Mouse (Mus musculus): ENCODE results near the gene Bclaf1. TPM values are rescaled to one million over a fixed set of nuclear protein-coding genes. Genes with fewer than 3 reads are reported as not detected.

The Bclaf1 gene
- polyA plus RNA-seq, 1 experiment, result 19.2 TPM

DNA sequence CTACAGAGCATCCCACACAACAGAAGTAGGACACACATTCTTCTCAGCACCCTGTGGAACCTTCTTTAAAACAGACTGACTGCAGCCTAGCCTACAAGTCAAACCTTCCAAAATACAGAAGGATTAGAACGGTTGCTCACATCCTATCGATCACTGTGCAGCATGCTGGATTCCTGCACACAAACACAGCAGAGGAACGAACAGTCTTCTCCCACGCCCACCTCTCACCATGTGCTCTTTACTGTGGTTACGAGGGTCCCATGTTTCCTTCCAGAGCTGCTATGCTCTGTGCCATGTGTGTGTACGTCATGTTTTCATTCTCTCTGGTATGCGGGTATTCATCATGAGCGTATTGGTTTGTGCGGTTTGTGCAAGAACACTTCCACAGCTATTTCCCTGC, 65.4 kb downstream of the Bclaf1 start:
- H3ac ChIP-seq (ENCODE audit: control insufficient read depth, insufficient read length, low read depth), result no peak overlapping the region
- no peak for TF ChIP-seq MYOD1 (IDR thresholded peaks at IDR 0.05; ENCODE audit: control insufficient read depth, insufficient read length, low read depth)
- H3K4me3 ChIP-seq (ENCODE audit: insufficient read depth, poor library complexity, severe bottlenecking), result no peak overlapping the region
- no peaks in the 10 kb centered on the region for H3K27me3 ChIP-seq (ENCODE audit: control insufficient read depth, insufficient read depth, insufficient read length)
- H3K36me3 ChIP-seq (ENCODE audit: control insufficient read depth, insufficient read depth), result no peaks in the 10 kb centered on the region
- H3K79me2 ChIP-seq (ENCODE audit: control insufficient read depth, insufficient read depth), result no peaks in the 10 kb centered on the region
- no peaks in the 10 kb centered on the region for H3K79me3 ChIP-seq (ENCODE audit: low read depth)

DNA sequence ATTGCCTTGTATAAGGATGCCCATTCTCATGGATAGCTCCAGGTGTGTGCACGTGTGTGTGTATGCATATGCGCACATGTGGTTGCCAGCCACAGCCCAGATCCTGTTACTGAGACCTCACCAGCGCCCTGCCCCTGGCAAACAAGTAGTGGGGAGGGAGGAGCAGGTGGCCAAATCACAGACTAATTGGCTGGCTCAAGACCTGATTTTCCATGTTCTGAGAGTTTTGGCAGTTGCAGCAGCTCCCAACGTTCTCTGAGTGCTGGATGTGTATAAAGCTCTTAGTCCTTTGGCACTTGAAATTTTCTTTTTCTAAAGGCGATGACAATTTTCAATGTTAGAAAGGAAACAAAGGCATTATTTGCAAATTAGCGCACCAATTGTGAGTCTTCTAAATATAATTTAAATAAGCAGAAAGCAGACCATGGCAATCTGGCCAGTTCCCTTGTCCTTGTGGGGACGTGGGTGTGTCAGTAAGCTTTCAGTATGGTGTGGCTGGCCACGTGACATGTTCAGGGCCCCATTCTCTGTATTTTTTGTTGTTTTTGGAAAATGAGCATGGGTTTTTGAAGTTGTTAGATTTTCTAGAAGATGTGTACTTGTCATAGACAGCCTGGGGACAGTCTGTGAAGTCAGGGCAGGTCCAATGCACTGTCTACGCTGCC, 66.9 kb downstream of the Bclaf1 start:
- no peak overlapping the region for H3ac ChIP-seq (ENCODE audit: control insufficient read depth, insufficient read length, low read depth)
- H3K36me3 ChIP-seq (ENCODE audit: control insufficient read depth, insufficient read depth), result no peaks in the 10 kb centered on the region
- H3K27me3 ChIP-seq (ENCODE audit: control insufficient read depth, insufficient read depth, insufficient read length), result no peaks in the 10 kb centered on the region
- H3K79me2 ChIP-seq (ENCODE audit: control insufficient read depth, insufficient read depth), result no peaks in the 10 kb centered on the region
- no peaks in the 10 kb centered on the region for H3K79me3 ChIP-seq (ENCODE audit: low read depth)
- no peak for TF ChIP-seq MYOG (IDR thresholded peaks at IDR 0.05; ENCODE audit: control insufficient read depth, extremely low read depth, insufficient read length)
- no peak for TF ChIP-seq FOSL1 (IDR thresholded peaks at IDR 0.05; ENCODE audit: insufficient read depth, low read length, poor library complexity, severe bottlenecking)
- TF ChIP-seq CEBPB (IDR thresholded peaks at IDR 0.05; ENCODE audit: low read depth), result no peak
- no peak for TF ChIP-seq MYOD1 (IDR thresholded peaks at IDR 0.05; ENCODE audit: control insufficient read depth, insufficient read length, low read depth)
- TF ChIP-seq CTCF (IDR thresholded peaks at IDR 0.05; ENCODE audit: control insufficient read depth, insufficient read depth, insufficient read length), result no peak
- no peak for TF ChIP-seq USF1 (IDR thresholded peaks at IDR 0.05; ENCODE audit: low read depth)
- no peak for TF ChIP-seq MAX (IDR thresholded peaks at IDR 0.05)
- no peak overlapping the region for H3K4me3 ChIP-seq (ENCODE audit: insufficient read depth, poor library complexity, severe bottlenecking)

DNA sequence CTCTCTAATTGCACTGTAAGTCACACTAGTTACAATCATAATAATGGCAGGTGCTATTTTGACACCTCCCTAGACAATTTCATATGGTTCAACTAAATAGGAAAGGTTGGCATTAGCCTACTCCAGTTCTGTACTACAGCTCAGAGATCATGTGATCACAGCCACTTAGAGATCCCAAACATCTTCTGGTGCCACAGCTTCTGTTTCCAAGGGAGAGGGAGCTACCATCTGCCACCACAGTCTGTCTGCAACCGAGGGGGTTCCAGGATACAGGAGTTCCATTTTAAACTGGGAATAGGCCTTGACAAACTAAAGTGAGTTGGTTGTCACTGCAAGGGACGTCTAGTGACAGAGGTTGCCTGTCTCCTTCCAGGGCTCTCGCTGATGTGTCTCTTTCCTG, 68.5 kb downstream of the Bclaf1 start:
- Histone ChIP-seq H3K36me3 (ENCODE audit: control insufficient read depth, insufficient read depth) (no peaks in the 10 kb centered on the region), H3K79me2 (ENCODE audit: control insufficient read depth, insufficient read depth) (no peaks in the 10 kb centered on the region), H3K79me3 (ENCODE audit: low read depth) (no peaks in the 10 kb centered on the region), H3K4me3 (ENCODE audit: insufficient read depth, poor library complexity, severe bottlenecking) (no peak overlapping the region), H3K27me3 (ENCODE audit: control insufficient read depth, insufficient read depth, insufficient read length) (no peaks in the 10 kb centered on the region), H3ac (ENCODE audit: control insufficient read depth, insufficient read length, low read depth) (no peak overlapping the region)
- TF ChIP-seq MAX (IDR thresholded peaks at IDR 0.05), result no peak

DNA sequence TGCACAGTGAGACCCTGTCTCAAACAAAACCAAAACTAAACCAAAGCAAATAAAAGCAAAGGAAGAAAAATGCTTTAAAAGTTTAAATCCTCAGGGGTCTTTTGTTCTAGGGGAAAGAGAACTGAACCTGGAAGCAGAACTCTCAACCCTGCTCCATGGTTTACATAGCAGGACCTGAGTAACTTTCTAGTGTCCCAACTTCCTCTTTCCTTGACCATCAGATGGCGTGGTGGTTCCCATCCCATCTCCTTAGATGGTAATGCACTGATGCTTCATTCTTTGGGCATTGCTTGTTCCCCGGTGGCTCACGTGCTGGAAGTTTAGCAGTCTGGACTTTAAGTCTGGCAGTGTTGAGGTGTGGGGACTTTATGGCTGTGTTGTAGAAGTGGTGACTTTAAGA, 69.1 kb downstream of the Bclaf1 start:
- Histone ChIP-seq H3K79me3 (ENCODE audit: low read depth) (no peaks in the 10 kb centered on the region), H3K27me3 (ENCODE audit: control insufficient read depth, insufficient read depth, insufficient read length) (no peaks in the 10 kb centered on the region), H3ac (ENCODE audit: control insufficient read depth, insufficient read length, low read depth) (no peak overlapping the region), H3K4me3 (ENCODE audit: insufficient read depth, poor library complexity, severe bottlenecking) (no peak overlapping the region), H3K36me3 (ENCODE audit: control insufficient read depth, insufficient read depth) (no peaks in the 10 kb centered on the region), H3K79me2 (ENCODE audit: control insufficient read depth, insufficient read depth) (no peaks in the 10 kb centered on the region)
- no peak for TF ChIP-seq CEBPB (IDR thresholded peaks at IDR 0.05; ENCODE audit: low read depth)
- no peak for TF ChIP-seq MYOG (IDR thresholded peaks at IDR 0.05; ENCODE audit: control insufficient read depth, extremely low read depth, insufficient read length)
- no peak for TF ChIP-seq USF1 (IDR thresholded peaks at IDR 0.05; ENCODE audit: low read depth)
- TF ChIP-seq MYOD1 (IDR thresholded peaks at IDR 0.05; ENCODE audit: control insufficient read depth, insufficient read length, low read depth), result no peak
- TF ChIP-seq MAX (IDR thresholded peaks at IDR 0.05), result no peak
- no peak for TF ChIP-seq FOSL1 (IDR thresholded peaks at IDR 0.05; ENCODE audit: insufficient read depth, low read length, poor library complexity, severe bottlenecking)

DNA sequence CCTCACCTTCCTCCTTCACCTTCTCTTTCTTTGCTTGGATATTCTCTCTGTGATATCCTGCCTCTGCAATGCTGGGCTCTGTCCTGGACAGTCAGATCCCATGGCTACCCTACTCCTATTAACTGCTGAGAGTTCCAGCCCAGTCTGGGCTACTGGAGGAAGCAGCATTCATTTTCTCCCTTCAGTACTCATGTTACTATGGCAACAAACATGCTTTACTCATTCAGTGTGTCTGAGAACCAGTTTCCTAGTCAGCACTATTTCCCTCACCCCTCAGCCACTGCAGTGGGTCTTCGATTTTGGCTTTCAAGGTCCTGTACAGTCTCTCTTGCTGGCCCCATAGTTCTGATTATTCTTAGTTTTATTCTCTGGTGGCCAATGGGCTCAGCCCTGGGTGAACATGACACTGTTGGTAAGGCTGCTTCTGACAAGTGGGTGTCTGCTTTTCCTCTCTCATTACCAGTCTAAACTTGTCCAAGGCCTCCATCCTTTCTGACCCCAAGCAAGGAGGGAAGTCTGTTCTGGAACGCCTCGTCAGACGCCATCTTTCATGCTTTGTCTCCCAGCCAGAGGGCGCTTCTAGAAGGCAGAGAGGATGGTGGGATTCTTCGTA, 70.6 kb downstream of the Bclaf1 start:
- no peaks in the 10 kb centered on the region for H3K36me3 ChIP-seq (ENCODE audit: control insufficient read depth, insufficient read depth)
- no peak overlapping the region for H3K4me3 ChIP-seq (ENCODE audit: insufficient read depth, poor library complexity, severe bottlenecking)
- no peaks in the 10 kb centered on the region for H3K27me3 ChIP-seq (ENCODE audit: control insufficient read depth, insufficient read depth, insufficient read length)
- no peak overlapping the region for H3ac ChIP-seq (ENCODE audit: control insufficient read depth, insufficient read length, low read depth)
- H3K79me2 ChIP-seq (ENCODE audit: control insufficient read depth, insufficient read depth), result no peaks in the 10 kb centered on the region
- H3K79me3 ChIP-seq (ENCODE audit: low read depth), result no peaks in the 10 kb centered on the region
- TF ChIP-seq MAX (IDR thresholded peaks at IDR 0.05) (no peak), FOSL1 (IDR thresholded peaks at IDR 0.05; ENCODE audit: insufficient read depth, low read length, poor library complexity, severe bottlenecking) (no peak), MYOD1 (IDR thresholded peaks at IDR 0.05; ENCODE audit: control insufficient read depth, insufficient read length, low read depth) (no peak), USF1 (IDR thresholded peaks at IDR 0.05; ENCODE audit: low read depth) (no peak), MYOG (IDR thresholded peaks at IDR 0.05; ENCODE audit: control insufficient read depth, extremely low read depth, insufficient read length) (no peak), CEBPB (IDR thresholded peaks at IDR 0.05; ENCODE audit: low read depth) (no peak), CTCF (IDR thresholded peaks at IDR 0.05; ENCODE audit: control insufficient read depth, insufficient read depth, insufficient read length) (no peak)

DNA sequence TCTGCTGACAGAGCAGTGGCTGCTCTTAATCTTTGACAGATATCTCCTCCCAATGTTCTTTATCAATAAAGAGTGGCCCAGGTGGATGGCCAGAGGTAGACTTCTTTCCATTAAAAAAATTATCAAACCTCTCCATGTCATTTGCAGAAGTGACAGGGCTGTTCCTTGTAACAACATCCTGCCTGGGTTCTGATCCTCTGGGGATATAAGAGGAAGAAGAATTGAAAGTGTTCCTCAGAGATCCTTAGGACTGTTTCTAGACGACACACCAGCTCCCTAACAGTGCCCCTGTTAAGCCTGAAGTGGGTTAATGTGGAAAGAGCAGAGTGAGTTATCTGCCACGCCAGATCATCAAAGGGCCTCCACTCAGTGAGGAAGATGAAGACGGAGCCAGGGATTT, 78.3 kb downstream of the Bclaf1 start:
- Histone ChIP-seq H3K79me2 (ENCODE audit: control insufficient read depth, insufficient read depth) (no peaks in the 10 kb centered on the region), H3K27me3 (ENCODE audit: control insufficient read depth, insufficient read depth, insufficient read length) (no peaks in the 10 kb centered on the region), H3K4me3 (ENCODE audit: insufficient read depth, poor library complexity, severe bottlenecking) (no peak overlapping the region), H3K36me3 (ENCODE audit: control insufficient read depth, insufficient read depth) (no peaks in the 10 kb centered on the region), H3ac (ENCODE audit: control insufficient read depth, insufficient read length, low read depth) (no peak overlapping the region), H3K79me3 (ENCODE audit: low read depth) (no peaks in the 10 kb centered on the region)
- TF ChIP-seq MAX (IDR thresholded peaks at IDR 0.05), result no peak
- TF ChIP-seq MYOG (IDR thresholded peaks at IDR 0.05; ENCODE audit: control insufficient read depth, extremely low read depth, insufficient read length), result no peak
- no peak for TF ChIP-seq CTCF (IDR thresholded peaks at IDR 0.05; ENCODE audit: control insufficient read depth, insufficient read depth, insufficient read length)
- no peak for TF ChIP-seq USF1 (IDR thresholded peaks at IDR 0.05; ENCODE audit: low read depth)
- no peak for TF ChIP-seq CEBPB (IDR thresholded peaks at IDR 0.05; ENCODE audit: low read depth)
- TF ChIP-seq MYOD1 (IDR thresholded peaks at IDR 0.05; ENCODE audit: control insufficient read depth, insufficient read length, low read depth), result no peak

Small RNAs within 50 kb of the gene (microRNA-seq; reads per million reads assigned to microRNA genes)
- not detected for gene Mir6413 (ENCODE audit: borderline microRNAs expressed)

Other genes with a start within 250 kb of the Bclaf1 start
- 0.12 TPM for gene Map7, start 164.0 kb upstream of the Bclaf1 start, polyA plus RNA-seq (2012; fragmentation: generic; extraction: Trizol)
- gene Mtfr2, start 35.3 kb downstream of the Bclaf1 start, polyA plus RNA-seq (2012; fragmentation: generic; extraction: Trizol), result 6.1 TPM

Data from C2C12 (cell line).